Mouse (Mus musculus): ENCODE measurements around the gene Rer1. TPM values are rescaled to one million over a fixed set of nuclear protein-coding genes. Genes with fewer than 3 reads are reported as not detected.
"Not testable (repeated sequence)": the region's sequence is repeated elsewhere in the genome, so short reads cannot be mapped to it uniquely, and the experiment has no call there.

The Rer1 gene
- polyA plus RNA-seq, 1 experiment: 84.0 TPM

- DNase-seq (ENCODE audit: low read depth): no peak
- no peak for TF ChIP-seq POLR2A (IDR thresholded peaks at IDR 0.05; ENCODE audit: borderline replicate concordance, extremely low read depth, insufficient read depth, insufficient read length, poor library complexity, severe bottlenecking)
- no peak for TF ChIP-seq CTCF (IDR thresholded peaks at IDR 0.05; ENCODE audit: borderline replicate concordance, extremely low read depth, insufficient read depth, insufficient read length)
Observed at GRCm38 (mm10) chr4:155089241-155089640, 3.1 kb upstream of the Rer1 start.

DNA sequence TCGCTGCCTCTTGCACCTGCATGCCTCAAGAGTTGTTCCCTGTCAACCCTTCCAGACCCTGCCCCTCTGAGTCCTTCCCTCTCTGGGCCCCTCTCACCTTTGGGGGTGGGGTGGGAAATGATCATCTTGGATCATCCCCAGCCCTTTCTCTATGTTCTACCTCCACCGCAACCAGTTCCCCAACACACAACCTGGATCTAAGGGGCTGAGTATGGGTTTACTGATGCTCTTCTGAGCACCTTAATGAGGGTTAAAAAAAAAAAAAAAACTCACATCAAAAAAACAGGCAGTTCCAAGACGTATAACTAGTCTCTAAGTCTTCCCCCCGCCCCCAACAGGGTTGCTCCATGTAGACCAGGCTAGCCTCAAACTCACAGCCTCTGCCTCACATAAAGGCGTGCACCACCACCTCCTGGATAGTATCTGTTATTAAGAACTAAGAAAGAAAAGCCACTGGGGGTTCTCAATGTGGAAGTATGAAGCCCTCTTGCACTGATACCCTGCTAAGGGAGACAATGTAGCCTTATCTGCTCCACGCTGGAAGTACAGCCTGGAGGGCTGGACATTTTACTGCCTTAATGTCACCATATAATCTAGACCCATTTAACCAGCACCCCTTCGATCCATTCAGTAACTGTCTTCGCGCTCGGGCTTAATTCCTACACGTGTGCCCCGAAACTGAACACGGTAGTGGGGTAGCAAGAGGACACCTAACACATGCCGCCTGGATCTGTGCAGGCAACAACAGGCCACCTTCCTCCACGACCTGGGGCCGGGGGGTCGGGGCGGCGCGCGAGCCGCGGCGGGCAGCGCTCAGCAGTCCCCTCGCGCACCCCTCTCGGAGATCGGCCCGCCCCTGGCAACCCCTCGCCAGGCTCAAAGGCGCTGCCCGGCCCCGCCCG lies 725 bp downstream of the Rer1 start:
- DNase-seq (ENCODE audit: low read depth): no peak
- TF ChIP-seq CTCF (IDR thresholded peaks at IDR 0.05; ENCODE audit: borderline replicate concordance, extremely low read depth, insufficient read depth, insufficient read length): no peak
- TF ChIP-seq POLR2A (IDR thresholded peaks at IDR 0.05; ENCODE audit: borderline replicate concordance, extremely low read depth, insufficient read depth, insufficient read length, poor library complexity, severe bottlenecking): no peak

DNA sequence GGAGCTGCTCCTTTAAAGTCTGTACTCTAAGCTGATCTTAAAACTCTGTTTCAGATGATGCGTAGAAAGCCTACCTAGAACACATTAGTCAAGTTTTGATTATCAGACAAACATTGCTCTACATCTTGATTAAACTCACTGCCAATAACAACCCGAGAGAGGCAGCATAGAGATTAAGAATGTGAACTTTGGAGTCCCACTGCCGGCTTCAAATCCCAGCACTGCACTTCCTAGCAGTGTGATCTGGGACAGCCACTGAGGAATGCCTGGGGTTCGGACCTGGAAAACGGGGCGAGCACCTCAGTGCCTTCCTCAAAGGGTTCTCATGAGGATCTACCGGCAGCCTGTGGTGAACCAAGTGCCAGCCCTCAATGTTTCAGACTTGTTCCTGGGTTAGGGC lies 1.8 kb downstream of the Rer1 start:
- TF ChIP-seq POLR2A (IDR thresholded peaks at IDR 0.05; ENCODE audit: borderline replicate concordance, extremely low read depth, insufficient read depth, insufficient read length, poor library complexity, severe bottlenecking) (no peak), CTCF (IDR thresholded peaks at IDR 0.05; ENCODE audit: borderline replicate concordance, extremely low read depth, insufficient read depth, insufficient read length) (no peak)
- DNase-seq (ENCODE audit: low read depth): no peak

DNA sequence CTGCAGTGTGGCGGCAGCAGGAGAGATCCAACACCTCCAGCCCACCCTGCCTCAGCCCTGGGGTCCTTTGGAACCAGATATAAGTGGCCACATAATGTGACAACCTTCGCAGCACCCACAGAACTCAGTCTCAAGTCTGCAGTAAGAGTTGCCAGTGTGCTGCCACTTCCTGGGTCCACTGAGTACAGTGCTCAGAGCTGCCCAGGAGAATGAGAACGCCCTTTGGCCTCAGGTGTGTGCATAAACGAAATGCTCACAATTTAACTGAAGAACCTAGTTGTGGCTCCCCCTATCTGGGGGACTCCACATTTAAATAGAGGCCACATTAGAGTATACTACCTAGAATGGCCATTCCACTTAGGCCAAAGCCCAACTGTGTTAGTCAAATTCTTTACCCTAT lies 2.6 kb downstream of the Rer1 start:
- no peak for TF ChIP-seq CTCF (IDR thresholded peaks at IDR 0.05; ENCODE audit: borderline replicate concordance, extremely low read depth, insufficient read depth, insufficient read length)
- no peak for DNase-seq (ENCODE audit: low read depth)

GRCm38 (mm10) chr4:155079666-155080065 lies 6.5 kb downstream of the Rer1 start:
- DNase-seq (ENCODE audit: low read depth): no peak

GRCm38 (mm10) chr4:155078808-155079207 lies 7.4 kb downstream of the Rer1 start:
- not testable (repeated sequence) for DNase-seq (ENCODE audit: low read depth)

More at GRCm38 (mm10) chr4:155079666-155080065, 6.5 kb downstream of the Rer1 start:
- TF ChIP-seq POLR2A (IDR thresholded peaks at IDR 0.05; ENCODE audit: borderline replicate concordance, extremely low read depth, insufficient read depth, insufficient read length, poor library complexity, severe bottlenecking): no peak
- TF ChIP-seq CTCF (IDR thresholded peaks at IDR 0.05; ENCODE audit: borderline replicate concordance, extremely low read depth, insufficient read depth, insufficient read length): no peak

- TF ChIP-seq POLR2A (IDR thresholded peaks at IDR 0.05; ENCODE audit: borderline replicate concordance, extremely low read depth, insufficient read depth, insufficient read length, poor library complexity, severe bottlenecking) (no peak), CTCF (IDR thresholded peaks at IDR 0.05; ENCODE audit: borderline replicate concordance, extremely low read depth, insufficient read depth, insufficient read length) (no peak)
- DNase-seq (ENCODE audit: low read depth): no peak
Observed at GRCm38 (mm10) chr4:155076677-155077076, 9.5 kb downstream of the Rer1 start.

DNA sequence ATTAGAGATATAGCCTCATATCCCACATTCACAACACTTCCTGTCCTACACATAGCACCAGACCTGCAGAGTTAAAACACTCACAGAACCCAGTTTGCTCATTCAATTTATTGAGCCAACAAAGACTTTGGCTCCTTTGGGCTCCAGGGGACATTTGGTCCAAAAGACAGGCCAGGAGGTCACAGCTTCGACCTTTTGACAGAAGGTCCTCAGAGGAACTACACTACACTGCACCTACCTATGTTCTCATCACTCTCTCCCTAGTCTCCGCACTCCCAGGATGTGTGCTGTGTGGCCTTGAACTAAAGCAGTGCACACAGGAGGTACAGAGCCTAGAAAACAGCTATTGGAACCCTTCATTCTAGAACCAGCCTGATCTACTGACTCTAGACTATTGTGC lies 10.4 kb downstream of the Rer1 start:
- no peak for DNase-seq (ENCODE audit: low read depth)
- no peak for TF ChIP-seq CTCF (IDR thresholded peaks at IDR 0.05; ENCODE audit: borderline replicate concordance, extremely low read depth, insufficient read depth, insufficient read length)
- no peak for TF ChIP-seq POLR2A (IDR thresholded peaks at IDR 0.05; ENCODE audit: borderline replicate concordance, extremely low read depth, insufficient read depth, insufficient read length, poor library complexity, severe bottlenecking)

DNA sequence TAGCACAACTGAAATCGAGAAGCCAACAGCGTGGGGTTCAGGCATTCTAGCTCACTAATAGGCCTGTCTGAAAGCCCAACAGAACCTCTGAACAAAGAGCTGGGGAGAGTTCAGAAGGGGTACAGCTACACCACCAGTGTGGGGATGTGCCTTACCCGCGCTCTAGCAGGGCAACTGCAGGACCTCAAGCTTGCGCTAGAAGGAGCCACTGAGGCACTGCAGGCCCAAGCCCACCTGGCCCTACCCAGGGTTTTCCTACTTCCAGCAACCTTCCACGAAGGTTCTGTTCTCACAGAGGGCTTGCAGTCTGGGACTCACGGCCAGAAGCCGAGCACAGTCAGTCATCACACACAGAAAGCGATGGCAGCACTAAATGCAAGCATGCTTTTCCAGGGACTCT lies 11.0 kb downstream of the Rer1 start:
- TF ChIP-seq CTCF (IDR thresholded peaks at IDR 0.05; ENCODE audit: borderline replicate concordance, extremely low read depth, insufficient read depth, insufficient read length) (peak; percentile 24; the same call in 1 of the 2 replicates), POLR2A (IDR thresholded peaks at IDR 0.05; ENCODE audit: borderline replicate concordance, extremely low read depth, insufficient read depth, insufficient read length, poor library complexity, severe bottlenecking) (no peak)
- no peak for DNase-seq (ENCODE audit: low read depth)

DNA sequence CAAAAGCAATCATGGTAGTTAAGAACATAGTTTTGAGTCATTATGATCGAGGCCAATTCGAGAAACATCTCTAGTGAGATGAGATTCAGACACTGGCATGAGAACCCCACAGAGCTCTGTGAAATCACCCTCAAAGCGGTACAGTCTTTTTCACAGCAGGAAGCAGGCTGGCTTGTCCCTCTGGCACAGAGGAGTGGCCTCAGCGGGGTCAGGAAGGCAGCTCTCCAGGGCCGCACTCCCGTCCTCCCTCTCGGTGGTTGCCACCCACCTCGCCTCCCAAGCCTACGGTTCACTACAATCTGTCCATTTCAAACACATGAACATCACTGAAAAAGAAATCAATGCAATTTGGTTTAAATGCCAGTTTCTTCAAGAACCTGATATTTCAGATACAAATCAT lies 11.8 kb downstream of the Rer1 start:
- DNase-seq (ENCODE audit: low read depth): no peak
- TF ChIP-seq POLR2A (IDR thresholded peaks at IDR 0.05; ENCODE audit: borderline replicate concordance, extremely low read depth, insufficient read depth, insufficient read length, poor library complexity, severe bottlenecking) (no peak), CTCF (IDR thresholded peaks at IDR 0.05; ENCODE audit: borderline replicate concordance, extremely low read depth, insufficient read depth, insufficient read length) (no peak)

DNA sequence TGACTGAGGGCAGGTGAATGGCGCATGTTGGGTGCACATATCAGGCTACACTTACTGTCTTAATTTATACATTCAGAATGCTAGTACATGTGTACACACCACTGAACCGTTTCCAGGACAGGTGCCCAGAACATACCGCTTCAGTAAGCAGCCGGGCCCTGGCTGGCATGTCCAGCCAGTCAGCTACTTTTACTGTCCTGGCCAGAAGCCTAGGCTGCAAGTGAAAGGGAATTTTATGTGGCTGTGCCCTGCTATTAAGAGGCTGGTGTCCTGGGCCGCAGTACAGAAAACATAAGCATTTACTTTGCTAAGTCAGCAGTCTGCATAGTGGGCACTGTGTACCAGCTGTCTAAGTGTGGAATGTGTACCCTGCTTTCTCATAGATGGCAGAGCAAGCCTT lies 15.3 kb downstream of the Rer1 start:
- TF ChIP-seq POLR2A (IDR thresholded peaks at IDR 0.05; ENCODE audit: borderline replicate concordance, extremely low read depth, insufficient read depth, insufficient read length, poor library complexity, severe bottlenecking): no peak
- TF ChIP-seq CTCF (IDR thresholded peaks at IDR 0.05; ENCODE audit: borderline replicate concordance, extremely low read depth, insufficient read depth, insufficient read length): no peak
- no peak for DNase-seq (ENCODE audit: low read depth)

GRCm38 (mm10) chr4:155070199-155070598 lies 16.0 kb downstream of the Rer1 start:
- no peak for TF ChIP-seq CTCF (IDR thresholded peaks at IDR 0.05; ENCODE audit: borderline replicate concordance, extremely low read depth, insufficient read depth, insufficient read length)
- TF ChIP-seq POLR2A (IDR thresholded peaks at IDR 0.05; ENCODE audit: borderline replicate concordance, extremely low read depth, insufficient read depth, insufficient read length, poor library complexity, severe bottlenecking): no peak
- DNase-seq (ENCODE audit: low read depth): no peak

Data from brain, embryonic 14.5 days (tissue).